8 mouse cellular contexts compared by ENCODE assay signal in the genomic region with DNA sequence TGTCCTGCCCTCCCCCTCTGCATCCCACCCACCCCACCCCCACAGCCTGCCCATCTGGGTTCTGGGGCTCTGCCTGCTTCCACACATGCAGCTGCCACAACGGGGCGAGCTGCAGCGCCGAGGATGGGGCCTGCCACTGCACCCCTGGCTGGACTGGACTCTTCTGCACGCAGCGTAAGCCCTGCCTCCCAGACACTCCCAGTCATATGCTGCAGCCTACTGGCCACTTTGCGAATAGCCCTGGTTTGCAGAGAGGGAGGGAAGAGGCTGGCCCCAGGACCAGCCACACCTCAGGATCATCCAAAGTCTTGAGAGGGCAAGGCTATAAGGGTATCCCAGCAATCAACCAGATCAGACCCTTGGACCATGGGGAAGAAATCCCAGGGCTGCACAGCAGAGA. TPM values are rescaled to one million over a fixed set of nuclear protein-coding genes. Genes with fewer than 3 reads are reported as not detected.
DNase-seq lines count a peak whose midpoint lies in the region; ATAC-seq lines count a peak whose summit lies in the region.

No protein-coding gene starts in this region.

- ATAC-seq in embryonic facial prominence, embryonic 12.5 days (ENCODE audit: insufficient number of reproducible peaks, insufficient read depth, low FRiP score, low TSS enrichment), result peak; percentile 63; the same call in 1 of the 2 replicates
- ATAC-seq in hindbrain, embryonic 15.5 days (ENCODE audit: low FRiP score, low read depth), result peak; percentile 82

- no peak overlapping the region for H3K27ac ChIP-seq in embryonic facial prominence, embryonic 12.5 days
- H3K27ac ChIP-seq in hindbrain, embryonic 15.5 days (replicated peaks), result no peak overlapping the region

- H3K9me3 ChIP-seq in embryonic facial prominence, embryonic 12.5 days, result no peaks in the 10 kb centered on the region
- no peaks in the 10 kb centered on the region for H3K9me3 ChIP-seq in hindbrain, embryonic 15.5 days

- 3% methylated on average over 7 of the region's 7 CpGs for WGBS in embryonic facial prominence, embryonic 12.5 days
- WGBS in hindbrain, embryonic 15.5 days, result 1% methylated on average over 7 of the region's 7 CpGs

- no peak overlapping the region for H3K4me3 ChIP-seq in embryonic facial prominence, embryonic 12.5 days
- no peak overlapping the region for H3K4me3 ChIP-seq in hindbrain, embryonic 15.5 days

- peaks cover 6% of the 10 kb centered on the region; the same call in 1 of the 2 replicates for H3K4me1 ChIP-seq in embryonic facial prominence, embryonic 12.5 days
- H3K4me1 ChIP-seq in hindbrain, embryonic 15.5 days (replicated peaks), result 0 out of 2 replicates have a peak, but pooled peaks cover 4% of the 10 kb centered on the region

- intact Hi-C loops in gastrocnemius, postnatal 14 days (cut with DNase I; ENCODE audit: low total_unique reads), result no loop called here
- intact Hi-C loops in left cerebral cortex, postnatal 36 days (cut with DNase I), result loop anchor here (5.0 kb wide), 1 partner anchor 344 kb away; no protein-coding TSS in a partner anchor

- H3K36me3 ChIP-seq in embryonic facial prominence, embryonic 12.5 days, result peaks cover 16% of the 10 kb centered on the region; the same call in 1 of the 2 replicates
- peaks cover 7% of the 10 kb centered on the region; the same call in 1 of the 2 replicates for H3K36me3 ChIP-seq in hindbrain, embryonic 15.5 days
- peaks cover 4% of the 10 kb centered on the region for H3K36me3 ChIP-seq in splenic B cell, adult 2 months (ENCODE audit: control insufficient read depth, insufficient read depth, low read length, poor library complexity, severe bottlenecking)

- H3K27me3 ChIP-seq in embryonic facial prominence, embryonic 12.5 days, result no peaks in the 10 kb centered on the region
- no peaks in the 10 kb centered on the region for H3K27me3 ChIP-seq in hindbrain, embryonic 15.5 days
- H3K27me3 ChIP-seq in splenic B cell, adult 2 months (ENCODE audit: control insufficient read depth, insufficient read depth, low read length, poor library complexity, severe bottlenecking), result no peaks in the 10 kb centered on the region

- DNase-seq in gastrocnemius, postnatal 14 days, result peak; percentile 58
- no peak for DNase-seq in gastrocnemius, postnatal 25 days
- peak; percentile 81 for DNase-seq in adrenal gland, postnatal 14 days
- peak; percentile 29 to 30 for DNase-seq in left cerebral cortex, postnatal 36 days (ENCODE audit: low spot score in 2 of 2)
- DNase-seq in mesoderm, embryonic 11.5 days (ENCODE audit: low read depth, low spot score), result peak; percentile 73
- DNase-seq in splenic B cell, adult 2 months (ENCODE audit: low read depth, low spot score), result peak; percentile 27

- 0 out of 2 replicates have a peak overlapping the region, but pooled peaks have one; percentile 4 for H3K9ac ChIP-seq in embryonic facial prominence, embryonic 12.5 days
- H3K9ac ChIP-seq in hindbrain, embryonic 15.5 days, result no peak overlapping the region

- no peak overlapping the region for H3K4me2 ChIP-seq in embryonic facial prominence, embryonic 12.5 days (replicated peaks)
- H3K4me2 ChIP-seq in hindbrain, embryonic 15.5 days, result no peak overlapping the region

RNA-seq across cellular contexts. Expression of a gene that starts 46.4 kb away (rescaled TPM):
- 100 to 1,000 TPM; 116 to 134 TPM for total RNA-seq in gastrocnemius, postnatal 14 days (2021)
- 100 to 1,000 TPM in 1 of 2 experiments, 10 to 100 TPM in 1; 91.4 to 118 TPM for total RNA-seq in gastrocnemius, postnatal 25 days (2021)
- total RNA-seq in adrenal gland, postnatal 14 days (2021), result 226 and 237 TPM in 2 replicates
- 279 and 283 TPM in 2 replicates for polyA plus RNA-seq in embryonic facial prominence, embryonic 12.5 days (2016; fragmentation: Nextera tagmentation; extraction: Ambion mirVana)
- polyA plus RNA-seq in hindbrain, embryonic 15.5 days (2015; fragmentation: Nextera tagmentation; extraction: Ambion mirVana), result 403 and 404 TPM in 2 replicates
- total RNA-seq in left cerebral cortex, postnatal 36 days (2021), result 100 to 1,000 TPM; 216 to 234 TPM
